Mouse (Mus musculus) small intestine, adult 2 months (tissue): ENCODE results near the gene Smarcc2.

Experiments
- CTCF ChIP-seq: fragments of 200-500 bp; IDR thresholded peaks from 2 replicates; pipeline ENCODE4 v1.5.1; 2012; ENCODE audit warnings: low read depth, mild to moderate bottlenecking, control low read depth, inconsistent platforms, low read length, moderate library complexity, mixed read lengths; ENCODE audit not compliant: insufficient replicate concordance, insufficient read length; ENCODE audit errors: extremely low read depth
- POLR2A ChIP-seq: fragments of 200-500 bp; IDR thresholded peaks from 2 replicates; pipeline ENCODE4 v1.6.1; 2012; ENCODE audit warnings: low read depth, mild to moderate bottlenecking, control low read depth, inconsistent platforms, low read length, moderate library complexity

- no peak for TF ChIP-seq CTCF
- TF ChIP-seq POLR2A, result no peak
These were observed 76.2 kb downstream of the Smarcc2 start for GRCm38 (mm10) chr10:128535206-128535605.
